Mouse (Mus musculus): ENCODE measurements around the gene Slc32a1.

The Slc32a1 gene

GRCm38 (mm10) chr2:158665098-158665497, 54.5 kb downstream of the Slc32a1 start, which contains the start of gene Ppp1r16b:
Gene Ppp1r16b, plus strand, starts transcription at chr2:158665398.
- DNase-seq (ENCODE audit: low spot score in 2 of 2): no peak
